Mouse (Mus musculus): ENCODE data around the gene Gpank1. TPM values are rescaled to one million over a fixed set of nuclear protein-coding genes. Genes with fewer than 3 reads are reported as not detected.
A peak's percentile ranks its signal among the peaks of the same experiment; 100 is the strongest.

Gpank1 gene
- polyA plus RNA-seq, 1 experiment from 2014 or later: 22.4 TPM

DNA sequence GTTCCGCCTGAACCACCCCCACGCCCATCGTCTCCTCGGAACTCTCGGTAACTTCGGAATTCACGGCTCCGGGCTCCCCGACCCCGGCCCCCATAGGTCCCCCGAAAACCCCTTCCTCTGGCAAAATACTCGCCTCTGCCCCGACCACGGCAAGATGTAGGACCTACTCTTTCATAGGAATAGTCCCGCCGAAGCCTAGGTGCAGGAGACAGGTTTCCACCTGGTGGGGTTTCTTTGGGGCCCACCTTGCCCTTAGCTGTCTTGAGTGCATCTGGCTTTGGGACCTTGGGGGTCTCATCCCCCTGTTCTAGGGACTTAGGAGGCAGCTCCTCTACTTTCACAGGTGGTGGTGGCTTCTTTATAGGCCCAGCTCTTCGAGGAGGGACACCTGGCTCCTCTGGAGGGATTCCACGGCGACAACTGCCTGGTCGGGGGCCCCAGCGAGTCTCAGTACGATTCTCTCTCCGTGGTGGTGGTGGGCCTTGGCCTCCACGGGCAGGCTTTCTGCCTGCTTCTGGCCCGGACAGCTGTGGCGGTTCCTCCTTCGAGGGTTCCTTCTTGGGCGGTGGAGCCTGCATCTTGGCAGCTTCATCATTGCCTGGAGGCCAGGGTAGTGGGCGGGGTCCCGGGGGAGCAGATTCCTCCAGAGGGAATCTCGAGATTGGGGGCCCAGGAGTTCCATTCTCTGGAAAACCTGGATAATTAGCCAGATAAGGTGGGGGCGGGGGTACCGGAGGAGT, 35.4 kb downstream of the Gpank1 start:
- 93% methylated on average over 33 of the region's 33 CpGs for WGBS
- Histone ChIP-seq H3K36me3 (peaks cover 100% of the 10 kb centered on the region), H3K9ac (no peak overlapping the region), H3K4me3 (no peak overlapping the region), H3K4me1 (peaks cover 12% of the 10 kb centered on the region), H3K27ac (no peak overlapping the region), H3K4me2 (replicated peaks) (no peak overlapping the region), H3K27me3 (no peaks in the 10 kb centered on the region), H3K9me3 (no peaks in the 10 kb centered on the region)
- no peak; the same call in 1 of the 2 replicates for ATAC-seq (ENCODE audit: insufficient number of reproducible peaks, insufficient read depth, low FRiP score, low TSS enrichment)

DNA sequence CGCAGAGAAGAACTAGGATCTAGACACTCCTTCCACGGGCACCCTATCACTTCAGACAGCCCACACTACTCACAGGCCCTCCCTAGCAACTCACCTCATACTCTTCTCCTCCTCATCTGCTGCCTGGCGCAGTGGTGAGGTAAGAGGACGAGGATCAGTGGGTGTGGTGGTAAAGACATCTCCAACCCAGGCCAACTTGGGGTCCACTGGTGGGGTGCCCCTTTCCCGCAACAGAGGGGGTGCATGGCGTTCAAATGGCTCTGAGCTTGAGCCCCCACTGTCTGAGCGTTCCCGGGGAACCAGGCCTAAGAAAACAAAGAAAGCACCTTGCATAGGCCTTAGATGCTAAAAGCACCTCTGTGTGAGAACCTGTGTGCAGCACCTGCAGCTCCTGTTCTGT, 36.0 kb downstream of the Gpank1 start:
- Histone ChIP-seq H3K4me2 (replicated peaks) (no peak overlapping the region), H3K27ac (no peak overlapping the region), H3K9me3 (no peaks in the 10 kb centered on the region), H3K36me3 (peaks cover 100% of the 10 kb centered on the region), H3K4me1 (peaks cover 16% of the 10 kb centered on the region), H3K9ac (no peak overlapping the region), H3K4me3 (no peak overlapping the region), H3K27me3 (no peaks in the 10 kb centered on the region)
- 92% methylated on average over 8 of the region's 8 CpGs for WGBS
- no peak for ATAC-seq (ENCODE audit: insufficient number of reproducible peaks, insufficient read depth, low FRiP score, low TSS enrichment)

DNA sequence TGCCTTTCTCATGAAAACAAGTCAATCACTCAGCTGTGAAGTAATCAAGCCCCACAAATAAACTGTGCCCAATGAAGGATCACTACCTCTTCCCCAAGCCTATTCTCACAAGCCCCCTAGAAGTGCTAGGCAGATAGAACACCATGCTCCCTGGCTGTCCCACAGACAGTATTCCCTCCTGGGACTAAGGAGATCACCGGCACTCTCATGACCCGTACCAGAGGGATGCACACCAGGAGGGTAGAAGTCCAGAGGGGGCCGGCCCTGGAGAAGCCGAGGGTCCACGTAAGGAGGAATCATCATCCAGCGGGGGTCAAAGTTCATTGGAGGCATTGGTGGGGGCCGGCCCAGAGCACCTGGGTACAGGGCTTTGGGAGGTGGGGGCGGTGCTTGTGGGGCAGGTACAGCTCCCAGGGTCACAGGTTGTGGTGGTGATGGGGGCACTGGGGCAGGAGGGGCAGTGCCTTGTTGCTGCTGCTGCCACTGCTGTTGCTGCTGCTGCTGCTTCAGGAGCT, 36.5 kb downstream of the Gpank1 start:
- 96% methylated on average over 8 of the region's 8 CpGs for WGBS
- Histone ChIP-seq H3K9me3 (no peaks in the 10 kb centered on the region), H3K27ac (no peak overlapping the region), H3K4me2 (replicated peaks) (no peak overlapping the region), H3K36me3 (peaks cover 96% of the 10 kb centered on the region), H3K4me3 (no peak overlapping the region), H3K27me3 (no peaks in the 10 kb centered on the region), H3K4me1 (peaks cover 20% of the 10 kb centered on the region), H3K9ac (no peak overlapping the region)
- peak; percentile 20; the same call in 1 of the 2 replicates for ATAC-seq (ENCODE audit: insufficient number of reproducible peaks, insufficient read depth, low FRiP score, low TSS enrichment)

DNA sequence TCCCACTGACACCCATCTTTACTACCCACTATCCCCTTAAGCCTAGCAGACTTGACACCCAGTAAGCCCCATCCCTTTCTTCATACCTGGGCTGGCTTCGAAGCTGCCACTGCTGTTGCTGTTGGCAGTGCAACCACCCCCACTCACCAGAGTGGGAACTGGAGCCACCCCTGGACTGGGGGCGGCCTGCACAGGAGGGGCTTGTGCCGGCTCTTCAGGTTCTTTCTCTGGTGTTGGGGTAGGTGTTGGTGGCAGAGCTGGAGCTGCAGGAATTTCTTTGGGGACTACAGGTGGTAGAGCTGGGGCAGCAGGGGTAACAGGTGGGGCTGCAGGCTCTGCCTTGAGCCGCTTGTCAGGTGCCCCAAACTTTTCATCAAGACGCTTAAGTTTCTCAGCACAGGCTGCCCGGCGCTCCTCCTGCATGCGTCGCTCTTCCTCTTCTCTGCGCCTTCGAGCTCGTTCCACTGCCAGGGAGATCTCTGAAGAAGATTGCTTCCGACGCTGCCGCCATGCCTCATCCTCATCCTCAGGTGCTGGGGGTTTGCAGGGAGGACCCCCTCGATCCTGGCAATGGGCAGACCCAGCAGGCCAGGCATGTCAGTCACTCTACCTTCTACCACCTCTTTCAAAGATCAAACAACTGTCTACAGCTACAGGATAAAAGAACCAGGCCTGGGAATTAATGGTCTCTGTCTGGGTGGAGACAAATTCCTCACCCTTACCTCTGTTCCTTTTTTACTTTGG, 37.8 kb downstream of the Gpank1 start:
- Histone ChIP-seq H3K9me3 (no peaks in the 10 kb centered on the region), H3K4me2 (replicated peaks) (no peak overlapping the region), H3K27ac (no peak overlapping the region), H3K36me3 (peaks cover 83% of the 10 kb centered on the region), H3K4me1 (peaks cover 24% of the 10 kb centered on the region), H3K9ac (no peak overlapping the region), H3K4me3 (no peak overlapping the region), H3K27me3 (no peaks in the 10 kb centered on the region)
- 93% methylated on average over 16 of the region's 16 CpGs for WGBS
- no peak for ATAC-seq (ENCODE audit: insufficient number of reproducible peaks, insufficient read depth, low FRiP score, low TSS enrichment)

DNA sequence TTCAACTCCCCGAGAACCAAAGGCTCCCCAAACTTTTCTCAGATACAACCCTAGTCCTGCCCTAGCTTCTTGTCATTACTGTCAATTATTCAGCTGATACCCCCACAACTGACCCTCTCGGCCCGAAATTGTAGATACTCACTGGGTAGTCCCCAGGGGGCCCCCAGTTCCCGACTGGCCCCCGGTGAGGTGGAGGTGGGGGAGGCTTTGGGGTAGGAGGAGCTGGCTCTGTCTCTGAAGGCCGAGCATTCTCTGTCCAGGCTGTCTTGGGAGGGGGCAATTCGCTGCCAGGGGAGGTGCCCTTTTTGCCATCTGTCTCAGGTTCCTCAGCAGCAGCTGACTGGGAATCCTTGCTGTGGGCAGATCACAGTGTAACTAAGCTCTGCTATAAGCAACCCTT, 38.4 kb downstream of the Gpank1 start:
- H3K9me3 ChIP-seq: no peaks in the 10 kb centered on the region
- 82% methylated on average over 7 of the region's 7 CpGs for WGBS
- H3K27me3 ChIP-seq: no peaks in the 10 kb centered on the region
- H3K4me3 ChIP-seq: no peak overlapping the region
- no peak overlapping the region for H3K4me2 ChIP-seq (replicated peaks)
- ATAC-seq (ENCODE audit: insufficient number of reproducible peaks, insufficient read depth, low FRiP score, low TSS enrichment): no peak
- H3K27ac ChIP-seq: no peak overlapping the region
- H3K4me1 ChIP-seq: peaks cover 22% of the 10 kb centered on the region
- H3K9ac ChIP-seq: no peak overlapping the region
- H3K36me3 ChIP-seq: peaks cover 77% of the 10 kb centered on the region

DNA sequence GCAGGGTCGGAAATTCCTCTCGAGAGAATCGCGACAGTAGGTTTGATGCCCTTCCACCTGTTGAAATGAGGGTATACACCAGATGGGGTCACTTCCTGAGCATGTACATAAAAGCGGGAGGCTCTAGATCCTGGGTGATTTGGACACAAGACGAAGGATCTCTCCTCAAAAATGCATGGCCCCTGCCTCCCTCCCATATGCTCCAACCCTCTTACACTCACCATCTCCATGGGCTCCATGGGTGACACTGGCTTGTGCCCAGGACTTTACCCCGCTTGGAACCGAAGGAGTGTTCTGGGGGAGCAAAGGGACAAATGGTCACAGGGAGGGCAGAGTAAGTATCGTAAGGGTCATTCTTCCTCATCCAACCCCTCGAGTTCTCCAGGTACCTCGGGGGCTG, 40.2 kb downstream of the Gpank1 start:
- Histone ChIP-seq H3K27me3 (no peaks in the 10 kb centered on the region), H3K36me3 (peaks cover 59% of the 10 kb centered on the region), H3K27ac (no peak overlapping the region), H3K4me2 (replicated peaks) (peak overlapping the region; percentile 95; the same call in 1 of the 2 replicates), H3K4me3 (no peak overlapping the region), H3K4me1 (peaks cover 16% of the 10 kb centered on the region), H3K9me3 (no peaks in the 10 kb centered on the region), H3K9ac (no peak overlapping the region)
- ATAC-seq (ENCODE audit: insufficient number of reproducible peaks, insufficient read depth, low FRiP score, low TSS enrichment): no peak
- 87% methylated on average over 11 of the region's 11 CpGs for WGBS

DNA sequence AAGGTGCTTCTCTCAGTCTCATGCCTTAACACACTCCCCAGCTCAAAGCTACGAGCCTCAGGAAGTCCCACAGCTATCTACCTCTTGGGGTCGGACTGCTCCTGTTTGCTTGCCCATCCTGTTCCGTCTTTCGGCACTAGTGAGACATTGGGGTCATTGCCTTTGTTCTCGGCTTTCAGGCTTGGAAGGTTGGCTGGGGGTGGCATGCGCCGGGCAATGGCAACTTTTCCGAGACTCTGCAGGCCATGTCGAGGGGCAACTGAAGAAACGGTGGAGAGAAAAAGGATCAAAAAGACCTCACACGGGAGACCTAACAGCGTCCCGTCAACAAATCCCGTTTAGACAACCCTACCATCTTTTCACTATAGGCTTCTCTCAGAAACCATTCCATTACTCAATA, 40.9 kb downstream of the Gpank1 start:
- Histone ChIP-seq H3K9ac (peak overlapping the region; percentile 100; the same call in 1 of the 2 replicates), H3K36me3 (peaks cover 52% of the 10 kb centered on the region), H3K4me3 (peak overlapping the region; percentile 99), H3K9me3 (no peaks in the 10 kb centered on the region), H3K27me3 (no peaks in the 10 kb centered on the region), H3K4me1 (peaks cover 18% of the 10 kb centered on the region), H3K27ac (no peak overlapping the region), H3K4me2 (replicated peaks) (peak overlapping the region; percentile 95)
- ATAC-seq (ENCODE audit: insufficient number of reproducible peaks, insufficient read depth, low FRiP score, low TSS enrichment): no peak
- 77% methylated on average over 14 of the region's 14 CpGs for whole genome bisulfite sequencing

DNA sequence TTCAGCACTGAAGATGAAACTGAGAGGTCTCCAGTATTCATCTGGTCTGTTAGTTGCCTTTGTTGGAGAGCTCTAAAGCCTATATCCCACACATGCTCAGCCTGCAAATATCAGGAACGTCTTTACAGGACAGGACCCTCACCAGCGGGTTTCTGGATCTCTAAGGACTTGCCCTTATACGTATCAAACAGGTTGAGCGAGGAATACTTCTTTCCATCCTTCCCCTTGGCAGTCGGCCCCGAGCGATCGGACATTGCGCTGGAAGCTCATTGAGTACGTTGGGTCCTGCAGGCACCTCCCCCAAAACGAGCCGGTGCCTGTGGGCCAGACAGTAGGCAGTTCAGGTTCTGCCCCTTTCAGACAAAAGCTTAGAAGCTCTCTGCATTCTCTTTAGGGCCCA, 41.5 kb downstream of the Gpank1 start:
- Histone ChIP-seq H3K36me3 (peaks cover 46% of the 10 kb centered on the region), H3K9ac (peak overlapping the region; percentile 100), H3K9me3 (no peaks in the 10 kb centered on the region), H3K4me3 (peak overlapping the region; percentile 99), H3K4me1 (peaks cover 18% of the 10 kb centered on the region), H3K4me2 (replicated peaks) (peak overlapping the region; percentile 95), H3K27ac (no peak overlapping the region), H3K27me3 (no peaks in the 10 kb centered on the region)
- ATAC-seq (ENCODE audit: insufficient number of reproducible peaks, insufficient read depth, low FRiP score, low TSS enrichment): no peak
- 50% methylated on average over 12 of the region's 12 CpGs for WGBS

DNA sequence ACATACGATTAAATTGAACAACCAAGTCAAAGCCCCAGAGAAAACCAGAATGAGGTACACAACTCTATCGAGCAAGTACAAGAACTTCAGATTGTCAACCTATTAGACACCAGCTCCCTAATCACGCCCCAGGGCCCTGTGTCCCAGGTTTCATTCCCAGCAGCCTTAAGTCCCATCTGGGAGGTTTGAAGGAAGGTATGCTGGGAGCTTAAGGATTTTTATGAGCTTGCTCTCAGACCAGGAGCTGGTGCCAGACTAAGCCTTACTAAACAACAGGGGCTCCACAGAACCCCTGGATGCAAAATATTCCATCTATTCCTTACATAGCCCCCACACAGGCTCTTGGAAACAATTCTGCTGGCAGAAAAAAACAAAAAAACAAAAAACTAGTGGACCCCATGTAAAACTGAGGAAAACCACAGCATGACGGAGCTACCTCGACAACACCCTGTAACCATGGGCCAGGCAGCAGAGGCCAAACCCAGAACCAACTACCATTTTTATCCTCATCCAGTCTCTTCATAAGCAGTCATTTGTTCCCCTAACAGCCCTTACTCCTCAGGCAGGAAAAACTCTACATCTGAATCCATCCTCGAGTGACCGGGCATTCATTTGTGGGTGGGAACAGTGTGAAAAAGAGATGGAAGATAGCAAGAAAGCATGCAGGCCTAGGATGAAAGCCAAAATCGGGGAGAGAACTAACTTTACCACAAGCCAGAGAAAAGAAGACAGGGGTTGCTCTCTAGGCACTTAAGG, 42.2 kb downstream of the Gpank1 start:
- ATAC-seq (ENCODE audit: insufficient number of reproducible peaks, insufficient read depth, low FRiP score, low TSS enrichment): no peak
- H3K27me3 ChIP-seq: no peaks in the 10 kb centered on the region
- H3K36me3 ChIP-seq: peaks cover 38% of the 10 kb centered on the region
- no peaks in the 10 kb centered on the region for H3K9me3 ChIP-seq
- peak overlapping the region; percentile 99 for H3K4me3 ChIP-seq
- H3K4me2 ChIP-seq (replicated peaks): peak overlapping the region; percentile 95
- H3K27ac ChIP-seq: peak overlapping the region; percentile 97
- peaks cover 18% of the 10 kb centered on the region for H3K4me1 ChIP-seq
- WGBS: 12% methylated on average over 8 of the region's 8 CpGs
- H3K9ac ChIP-seq: peak overlapping the region; percentile 100

DNA sequence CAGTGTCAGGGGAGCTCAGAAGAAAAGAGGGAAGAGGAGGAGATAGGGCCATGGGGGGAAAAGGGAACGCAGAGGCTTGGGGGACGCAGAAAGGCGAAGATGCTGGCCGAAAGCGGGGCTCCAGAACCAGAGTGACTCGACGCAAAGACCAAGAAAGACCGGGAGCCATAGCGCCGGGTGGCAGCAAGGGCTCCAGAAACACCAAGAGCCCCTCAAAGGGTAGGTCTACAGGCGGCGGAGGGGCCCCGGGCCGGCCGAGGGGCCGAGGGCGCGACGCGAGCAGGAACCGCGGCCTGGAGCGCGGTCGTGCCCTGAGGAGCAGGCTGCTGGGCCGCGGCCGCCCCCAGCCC, 42.9 kb downstream of the Gpank1 start:
- Histone ChIP-seq H3K9me3 (no peaks in the 10 kb centered on the region), H3K4me1 (peaks cover 18% of the 10 kb centered on the region), H3K4me2 (replicated peaks) (peak overlapping the region; percentile 95), H3K36me3 (peaks cover 32% of the 10 kb centered on the region), H3K27me3 (no peaks in the 10 kb centered on the region), H3K9ac (peak overlapping the region; percentile 100), H3K27ac (peak overlapping the region; percentile 97), H3K4me3 (peak overlapping the region; percentile 99)
- under 1% methylated on average over 25 of the region's 28 CpGs for WGBS
- ATAC-seq (ENCODE audit: insufficient number of reproducible peaks, insufficient read depth, low FRiP score, low TSS enrichment): no peak; the same call in 1 of the 2 replicates

DNA sequence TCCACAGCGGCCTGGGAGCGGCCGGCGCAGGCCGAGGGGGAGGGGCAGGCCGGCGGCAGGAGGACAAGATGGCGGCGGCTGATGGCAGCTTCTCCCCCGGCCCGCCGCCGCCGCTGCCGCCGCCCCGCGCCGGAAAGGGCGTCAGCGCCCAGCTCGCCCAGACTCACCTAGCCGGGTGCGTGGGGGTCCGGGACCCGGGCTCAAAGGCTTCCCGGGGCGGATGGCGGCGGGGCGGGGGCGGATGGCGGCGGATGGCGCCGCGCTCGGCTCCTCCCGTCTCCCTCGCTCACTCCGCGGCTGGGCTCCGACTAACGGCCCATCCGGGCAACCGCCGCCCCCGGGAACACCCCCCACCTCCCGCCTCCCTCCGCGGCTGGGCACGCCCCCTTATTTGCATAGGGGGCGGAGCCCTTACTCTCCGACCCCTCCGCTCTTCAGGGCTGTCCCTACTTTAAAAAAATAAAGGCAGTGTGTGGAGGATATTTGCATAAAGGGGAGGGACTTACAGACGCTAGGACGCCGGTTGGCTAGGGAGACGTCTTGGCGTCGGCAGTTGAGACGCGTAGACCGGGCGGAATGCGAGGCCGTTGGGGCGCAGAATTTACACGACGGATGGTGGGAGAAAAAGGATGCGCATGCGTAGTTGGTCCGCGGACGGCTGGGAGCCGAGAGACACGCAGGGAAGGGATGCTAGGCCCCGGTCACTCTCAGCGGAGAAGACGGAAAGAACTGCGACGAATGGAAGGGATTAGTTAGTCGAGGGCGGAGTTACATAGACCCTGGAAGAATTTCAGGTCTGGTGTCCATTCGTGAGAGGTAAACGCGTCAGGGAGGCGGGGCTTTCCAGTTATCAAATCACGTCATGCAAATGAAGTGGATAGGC, 43.6 kb downstream of the Gpank1 start, which contains the start of gene Prrc2a:
Prrc2a (minus strand) TSS at position 330 of the 883 bp plus-strand sequence.
- WGBS: under 1% methylated on average over 78 of the region's 89 CpGs
- Histone ChIP-seq H3K4me3 (peak within 1 kb of the TSS; percentile 99), H3K27me3 (no peaks in the 10 kb centered on the region), H3K9ac (peak within 1 kb of the TSS; percentile 100), H3K4me2 (replicated peaks) (peak within 1 kb of the TSS; percentile 95), H3K27ac (peak within 1 kb of the TSS; percentile 97), H3K4me1 (peaks cover 18% of the 10 kb centered on the region), H3K9me3 (no peaks in the 10 kb centered on the region), H3K36me3 (peaks cover 25% of the 10 kb centered on the region)
- ATAC-seq (ENCODE audit: insufficient number of reproducible peaks, insufficient read depth, low FRiP score, low TSS enrichment): peak; percentile 93

Data from embryonic facial prominence, embryonic 12.5 days (tissue).